Mouse (Mus musculus): ENCODE results near the gene Stxbp5l.

GRCm38 (mm10) chr16:37094169-37094833, 290.5 kb downstream of the Stxbp5l start:
- no peak for TF ChIP-seq CTCF (IDR thresholded peaks at IDR 0.05)
- no peak for TF ChIP-seq EP300 (IDR thresholded peaks at IDR 0.05)
